Comparison of ENCODE assay signal across 17 mouse cellular contexts in the genomic region with DNA sequence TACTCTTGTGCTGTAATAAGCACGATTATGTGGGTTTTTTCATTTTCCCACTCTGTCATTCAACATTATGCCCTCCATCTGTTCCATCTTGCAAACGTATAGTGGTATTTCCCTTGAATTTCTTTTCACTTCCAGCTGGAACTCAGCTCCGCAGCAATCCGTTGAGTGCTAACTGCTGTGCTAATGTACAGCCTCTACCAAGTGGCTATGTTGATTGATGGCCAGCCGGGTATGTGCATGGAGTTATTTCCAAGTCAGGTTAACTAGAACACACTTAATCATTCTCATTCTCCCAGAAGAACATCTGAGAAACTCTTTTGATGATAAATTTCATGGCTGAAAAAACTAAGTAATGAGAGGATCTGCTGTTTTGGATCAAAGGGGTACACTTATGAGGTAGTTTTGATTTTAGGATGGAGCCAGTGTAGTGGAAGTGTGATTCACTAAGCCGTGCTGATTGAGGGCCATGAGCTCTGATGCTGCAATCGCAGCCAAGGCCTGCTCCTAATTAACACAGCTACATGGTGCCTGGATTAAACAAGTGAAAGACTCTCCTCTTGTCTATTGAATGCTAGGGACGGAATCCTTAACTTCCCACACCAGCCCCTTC.
DNase-seq lines count a peak whose midpoint lies in the region; ATAC-seq lines count a peak whose summit lies in the region.
"Had no signal": no experiment of that assay in that cellular context is flagged by ENCODE, and none has a peak within 500 bp of the region (broad histone marks: within the 10 kb centered on the region; RNA-seq: fewer than 3 reads in every experiment).

No protein-coding gene starts in this region.

- no peaks in the 10 kb centered on the region for H3K27me3 ChIP-seq in midbrain, embryonic 14.5 days (ENCODE audit: control insufficient read depth, insufficient read depth, low read length)
- no peaks in the 10 kb centered on the region for H3K27me3 ChIP-seq in midbrain, embryonic 11.5 days (ENCODE audit: control insufficient read depth, insufficient read depth, low read length)
- no peaks in the 10 kb centered on the region for H3K27me3 ChIP-seq in forebrain, embryonic 16.5 days (replicated peaks; ENCODE audit: control insufficient read depth, insufficient read depth, low read length)
- H3K27me3 ChIP-seq: neural tube, embryonic 13.5 days had no signal

- no peak overlapping the region for H3K27ac ChIP-seq in midbrain, embryonic 14.5 days (replicated peaks; ENCODE audit: low read depth, low read length)
- H3K27ac ChIP-seq in midbrain, embryonic 11.5 days (ENCODE audit: low read depth, low read length) = no peak overlapping the region
- peak overlapping the region; percentile 23 for H3K27ac ChIP-seq in forebrain, embryonic 16.5 days (ENCODE audit: low read length)
- H3K27ac ChIP-seq: kidney, postnatal 0 days; neural tube, embryonic 13.5 days had no signal

- no peaks in the 10 kb centered on the region for H3K36me3 ChIP-seq in midbrain, embryonic 14.5 days (ENCODE audit: control insufficient read depth, insufficient read depth, low read length)
- H3K36me3 ChIP-seq in midbrain, embryonic 11.5 days (ENCODE audit: control insufficient read depth, insufficient read depth, low read length) = no peaks in the 10 kb centered on the region
- H3K36me3 ChIP-seq in forebrain, embryonic 16.5 days (ENCODE audit: control insufficient read depth, insufficient read depth) = no peaks in the 10 kb centered on the region
- H3K36me3 ChIP-seq: neural tube, embryonic 13.5 days had no signal

- H3K4me2 ChIP-seq in midbrain, embryonic 14.5 days (ENCODE audit: low read length) = no peak overlapping the region
- H3K4me2 ChIP-seq in midbrain, embryonic 11.5 days = no peak overlapping the region
- no peak overlapping the region for H3K4me2 ChIP-seq in forebrain, embryonic 16.5 days (ENCODE audit: low read length)
- H3K4me2 ChIP-seq: liver, embryonic 11.5 days; neural tube, embryonic 13.5 days had no signal

- no peaks in the 10 kb centered on the region for H3K4me1 ChIP-seq in midbrain, embryonic 14.5 days (ENCODE audit: control insufficient read depth, insufficient read depth, low read length)
- no peaks in the 10 kb centered on the region for H3K4me1 ChIP-seq in midbrain, embryonic 11.5 days (ENCODE audit: control insufficient read depth, insufficient read depth, low read length)
- peaks cover 4% of the 10 kb centered on the region for H3K4me1 ChIP-seq in forebrain, embryonic 16.5 days (replicated peaks; ENCODE audit: control insufficient read depth, insufficient read depth, low read length)
- H3K4me1 ChIP-seq: neural tube, embryonic 13.5 days had no signal

- peak; percentile 5 for DNase-seq in midbrain, embryonic 14.5 days
- no peak for DNase-seq in midbrain, embryonic 11.5 days (ENCODE audit: low spot score, missing footprints)
- peak; percentile 34 for DNase-seq in embryo, embryonic 11 days
- DNase-seq in retina, postnatal 1 day = peak; percentile 41
- no peak for DNase-seq in thymus, adult 18-20 months
- DNase-seq: cerebellum, adult 18-20 months; heart, adult 11 months; layer of hippocampus, postnatal 36 days; lung, adult 2 months; lung, postnatal 4 days; thymus, postnatal 36 days had no signal

- H3K9me3 ChIP-seq in midbrain, embryonic 14.5 days (ENCODE audit: control insufficient read depth, low read length) = no peaks in the 10 kb centered on the region
- no peaks in the 10 kb centered on the region for H3K9me3 ChIP-seq in midbrain, embryonic 11.5 days (ENCODE audit: control insufficient read depth, low read length)
- no peaks in the 10 kb centered on the region for H3K9me3 ChIP-seq in forebrain, embryonic 16.5 days (ENCODE audit: control insufficient read depth, low read length)
- H3K9me3 ChIP-seq: neural tube, embryonic 13.5 days had no signal

- no peak overlapping the region for H3K9ac ChIP-seq in midbrain, embryonic 14.5 days (replicated peaks; ENCODE audit: low read length)
- H3K9ac ChIP-seq in midbrain, embryonic 11.5 days (ENCODE audit: low read length) = no peak overlapping the region
- H3K9ac ChIP-seq in forebrain, embryonic 16.5 days (replicated peaks; ENCODE audit: low read depth, low read length) = no peak overlapping the region
- H3K9ac ChIP-seq: neural tube, embryonic 13.5 days had no signal

- WGBS in midbrain, embryonic 14.5 days = 76% methylated on average over 8 of the region's 8 CpGs
- 62% methylated on average over 8 of the region's 8 CpGs for WGBS in midbrain, embryonic 11.5 days
- WGBS in forebrain, embryonic 16.5 days = 21% methylated on average over 8 of the region's 8 CpGs

- no peak for ATAC-seq in midbrain, embryonic 14.5 days (ENCODE audit: low FRiP score, low TSS enrichment)
- no peak for ATAC-seq in midbrain, embryonic 11.5 days (ENCODE audit: low FRiP score)
- ATAC-seq in forebrain, embryonic 16.5 days = peak; percentile 96
- ATAC-seq in frontal cortex, adult (ENCODE audit: low TSS enrichment) = no peak
- ATAC-seq: intestine, postnatal 0 days had no signal

- H3K4me3 ChIP-seq in midbrain, embryonic 14.5 days (replicated peaks; ENCODE audit: low read depth, low read length) = no peak overlapping the region
- no peak overlapping the region for H3K4me3 ChIP-seq in midbrain, embryonic 11.5 days (ENCODE audit: low read depth, low read length)
- no peak overlapping the region for H3K4me3 ChIP-seq in forebrain, embryonic 16.5 days (replicated peaks; ENCODE audit: low read length)
- H3K4me3 ChIP-seq: neural tube, embryonic 13.5 days had no signal

Comparison
In these comparisons a context has a peak if more than half of its experiments do, and no peak if none do; other contexts are left out.
1. DNase-seq: peak in midbrain, embryonic 14.5 days (single experiment), embryo, embryonic 11 days (single experiment) and retina, postnatal 1 day (single experiment); none in midbrain, embryonic 11.5 days (single experiment) and thymus, adult 18-20 months (0 of 2).